Mouse (Mus musculus) left cerebral cortex, postnatal 25 days (tissue): ENCODE results near the gene Gm5849. TPM values are rescaled to one million over a fixed set of nuclear protein-coding genes. Genes with fewer than 3 reads are reported as not detected.
"Not testable (repeated sequence)": the region's sequence is repeated elsewhere in the genome, so short reads cannot be mapped to it uniquely, and the experiment has no call there.

Experiments
- DNase-seq, 2 experiments: peaks; one replicate each; pipeline ENCODE4 v3.0.0; 2022; ENCODE audit warnings: low spot score in 2 of 2, mixed read lengths in 1 of 2
- intact Hi-C: fragments of 180-260 bp; cut with DNase I; formaldehyde crosslinking; loops from one replicate; pipeline ENCODE4 v1.15.1; 2025
- total RNA-seq, 2 experiments: library from RNA; stranded (reverse); gene quantifications; 2 replicates each; pipeline ENCODE4 v1.2.3; 2021

The Gm5849 gene
- not detected for total RNA-seq

- intact Hi-C loops, DNase-seq: not testable (repeated sequence)
Observed at GRCm38 (mm10) chr3:90777776-90778175, at the start of gene Gm5849. Gm5849 (minus strand) TSS chr3:90777876.

DNA sequence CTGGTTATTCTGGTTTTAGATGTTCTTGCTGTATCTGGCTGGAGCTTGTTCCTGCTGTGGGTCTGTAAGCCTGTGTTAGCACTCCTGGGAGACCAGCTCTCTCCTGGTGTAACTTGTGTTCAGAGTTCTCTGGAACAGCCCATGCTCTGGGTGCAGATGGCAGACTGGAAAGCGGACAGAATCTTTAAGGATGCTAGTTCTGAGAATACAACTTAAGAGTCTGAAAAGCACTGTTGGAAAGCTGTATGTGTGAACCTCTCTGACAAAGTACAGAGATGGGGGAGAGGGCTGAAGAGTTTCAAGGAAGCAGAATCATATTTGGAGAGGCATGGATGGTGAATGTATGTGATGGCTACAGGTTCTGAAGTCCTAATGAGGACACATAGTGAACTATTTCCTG, 28.0 kb downstream of the Gm5849 start:
- DNase-seq = peak in 1 of 2 experiments; percentile 1

GRCm38 (mm10) chr3:90726606-90727005, 51.1 kb downstream of the Gm5849 start, which contains the start of gene Pglyrp4:
Pglyrp4 (plus strand) TSS chr3:90726906.
- intact Hi-C loops = no loop called here
- no peak for DNase-seq

More for the DNA sequence above, 28.0 kb downstream of the Gm5849 start:
- intact Hi-C loops = no loop called here

Other genes starting within 250 kb of the Gm5849 start
- 10 to 100 TPM; 73.7 to 82.8 TPM for gene S100a16, start 240.6 kb downstream of the Gm5849 start, total RNA-seq
- 1 to 10 TPM; 1.1 to 1.4 TPM for gene S100a3, start 217.3 kb downstream of the Gm5849 start, total RNA-seq
- not detected for gene S100a2, start 187.6 kb downstream of the Gm5849 start, total RNA-seq
- not detected for gene Gm42674, start 176.0 kb downstream of the Gm5849 start, total RNA-seq
- 1 to 10 TPM; 3.6 to 7.5 TPM for gene S100a4, start 174.1 kb downstream of the Gm5849 start, total RNA-seq
- not detected for gene S100a5, start 169.4 kb downstream of the Gm5849 start, total RNA-seq
- gene S100a6, start 165.0 kb downstream of the Gm5849 start, total RNA-seq = 10 to 100 TPM; 24.6 to 31.1 TPM
- gene S100a7a, start 123.9 kb downstream of the Gm5849 start, total RNA-seq = under 1 TPM; 0.69 to 0.94 TPM
- gene S100a8, start 108.9 kb downstream of the Gm5849 start, total RNA-seq = not detected
- gene S100a9, start 82.2 kb downstream of the Gm5849 start, total RNA-seq = not detected
- not detected for gene Pglyrp4, start 51.0 kb downstream of the Gm5849 start, total RNA-seq